Comparison of ENCODE assay signal across 8 mouse cellular contexts in genomic region chr9:21161209-21161909, GRCm38 (mm10). TPM values are rescaled to one million over a fixed set of nuclear protein-coding genes. Genes with fewer than 3 reads are reported as not detected.
DNase-seq lines count a peak whose midpoint lies in the region; ATAC-seq and TF ChIP-seq lines count a peak whose summit lies in the region.

No protein-coding gene starts in this region.

- ATAC-seq in erythroid progenitor cell, adult 5-6 weeks (replicated peaks; ENCODE audit: low FRiP score, poor library complexity, severe bottlenecking) = peak; percentile 94
- ATAC-seq in heart, embryonic 14.5 days (ENCODE audit: insufficient number of reproducible peaks, insufficient read depth, low FRiP score, low read depth) = peak; percentile 65; the same call in 1 of the 2 replicates
- ATAC-seq in liver, embryonic 13.5 days (ENCODE audit: low read depth) = peak; percentile 69
- peak; percentile 49; the same call in 1 of the 2 replicates for ATAC-seq in stomach, embryonic 14.5 days (ENCODE audit: insufficient number of reproducible peaks, insufficient read depth, low FRiP score, low read depth)

- H3K79me2 ChIP-seq in C2C12 (ENCODE audit: control insufficient read depth, insufficient read depth) = peaks cover 4% of the 10 kb centered on the region

- peak; percentile 89 for DNase-seq in kidney, postnatal 14 days
- peak; percentile 80 for DNase-seq in liver, embryonic 13.5 days
- peak; percentile 99 to 100 for DNase-seq in natural killer cell, adult 2 months (ENCODE audit: low spot score in 2 of 2)

- peak overlapping the region; percentile 79 for H3ac ChIP-seq in C2C12 (ENCODE audit: control insufficient read depth, insufficient read length, low read depth)

- peak overlapping the region; percentile 35 for H3K4me3 ChIP-seq in C2C12 (ENCODE audit: insufficient read depth, poor library complexity, severe bottlenecking)
- H3K4me3 ChIP-seq in brown adipose tissue, adult 24 weeks (ENCODE audit: insufficient read depth, low read depth, low read length) = peak overlapping the region; percentile 66
- H3K4me3 ChIP-seq in heart, embryonic 14.5 days (ENCODE audit: control insufficient read depth in 1 of 2, insufficient read depth in 1 of 2, low read depth in 1 of 2, low read length in 2 of 2) = peak overlapping the region; percentile 63 to 74
- H3K4me3 ChIP-seq in liver, embryonic 13.5 days (replicated peaks) = peak overlapping the region; percentile 66
- H3K4me3 ChIP-seq in stomach, embryonic 14.5 days (ENCODE audit: low read depth, low read length) = peak overlapping the region; percentile 43

- H3K9me3 ChIP-seq in heart, embryonic 14.5 days (ENCODE audit: control insufficient read depth, low read length) = no peaks in the 10 kb centered on the region
- no peaks in the 10 kb centered on the region for H3K9me3 ChIP-seq in liver, embryonic 13.5 days (replicated peaks)
- H3K9me3 ChIP-seq in stomach, embryonic 14.5 days (ENCODE audit: control insufficient read depth, low read depth, low read length) = no peaks in the 10 kb centered on the region

- H3K9ac ChIP-seq in heart, embryonic 14.5 days (ENCODE audit: low read length) = peak overlapping the region; percentile 81
- peak overlapping the region; percentile 76 for H3K9ac ChIP-seq in liver, embryonic 13.5 days
- peak overlapping the region; percentile 51 for H3K9ac ChIP-seq in stomach, embryonic 14.5 days (replicated peaks; ENCODE audit: low read depth, low read length)

- H3K27me3 ChIP-seq in C2C12 (ENCODE audit: control insufficient read depth, insufficient read depth, insufficient read length) = no peaks in the 10 kb centered on the region
- H3K27me3 ChIP-seq in heart, embryonic 14.5 days (ENCODE audit: control insufficient read depth, insufficient read depth, low read length) = peaks cover 38% of the 10 kb centered on the region
- peaks cover 57% of the 10 kb centered on the region for H3K27me3 ChIP-seq in liver, embryonic 13.5 days
- H3K27me3 ChIP-seq in stomach, embryonic 14.5 days (ENCODE audit: control insufficient read depth, insufficient read depth, low read length) = peaks cover 23% of the 10 kb centered on the region

- peaks cover under 1% of the 10 kb centered on the region for H3K79me3 ChIP-seq in C2C12 (ENCODE audit: low read depth)

- peak overlapping the region; percentile 90 for H3K4me2 ChIP-seq in heart, embryonic 14.5 days (ENCODE audit: low read length)
- H3K4me2 ChIP-seq in liver, embryonic 13.5 days = peak overlapping the region; percentile 89
- H3K4me2 ChIP-seq in stomach, embryonic 14.5 days (replicated peaks; ENCODE audit: low read depth, low read length) = peak overlapping the region; percentile 67

- no peaks in the 10 kb centered on the region for H3K36me3 ChIP-seq in C2C12 (ENCODE audit: control insufficient read depth, insufficient read depth)
- no peaks in the 10 kb centered on the region for H3K36me3 ChIP-seq in heart, embryonic 14.5 days (ENCODE audit: control insufficient read depth, insufficient read depth, low read length)
- H3K36me3 ChIP-seq in liver, embryonic 13.5 days = no peaks in the 10 kb centered on the region
- H3K36me3 ChIP-seq in stomach, embryonic 14.5 days (ENCODE audit: control insufficient read depth, insufficient read depth, low read length) = no peaks in the 10 kb centered on the region

- peaks cover 6% of the 10 kb centered on the region; the same call in 1 of the 2 replicates for H3K4me1 ChIP-seq in brown adipose tissue, adult 24 weeks (ENCODE audit: control insufficient read depth, insufficient read depth, insufficient read length, low read length)
- H3K4me1 ChIP-seq in heart, embryonic 14.5 days (ENCODE audit: control insufficient read depth in 2 of 2, insufficient read depth in 2 of 2, low read length in 2 of 2) = peaks cover 9 to 23% of the 10 kb centered on the region in 2 experiments; a peak in 3 of 4 replicates
- H3K4me1 ChIP-seq in liver, embryonic 13.5 days (replicated peaks) = peaks cover 47% of the 10 kb centered on the region
- H3K4me1 ChIP-seq in stomach, embryonic 14.5 days (ENCODE audit: control insufficient read depth, insufficient read depth, low read length) = peaks cover 17% of the 10 kb centered on the region

- H3K27ac ChIP-seq in brown adipose tissue, adult 24 weeks (replicated peaks; ENCODE audit: low read depth, low read length) = no peak overlapping the region
- H3K27ac ChIP-seq in heart, embryonic 14.5 days (replicated peaks in 1 of 2; ENCODE audit: control insufficient read depth in 1 of 2, insufficient read depth in 1 of 2, low read depth in 2 of 2, low read length in 2 of 2) = 0 out of 4 replicates have a peak overlapping the region, but pooled peaks of 1 of the 2 experiments have one; percentile 11
- H3K27ac ChIP-seq in liver, embryonic 13.5 days = no peak overlapping the region
- no peak overlapping the region for H3K27ac ChIP-seq in stomach, embryonic 14.5 days (ENCODE audit: low read length)

- under 1% methylated on average over 52 of the region's 52 CpGs for WGBS in heart, embryonic 14.5 days
- WGBS in liver, embryonic 13.5 days (ENCODE audit: insufficient replicate concordance) = under 1% methylated on average over 52 of the region's 52 CpGs
- WGBS in stomach, embryonic 14.5 days = under 1% methylated on average over 52 of the region's 52 CpGs

- peak; percentile 88 for TF ChIP-seq CTCF in C2C12 (IDR thresholded peaks at IDR 0.05; ENCODE audit: control insufficient read depth, insufficient read depth, insufficient read length)

TF ChIP-seq in C2C12, 6 proteins besides CTCF, POLR2A, EP300 and RAD21:
- TF ChIP-seq MYOG (IDR thresholded peaks at IDR 0.05; ENCODE audit: control insufficient read depth, extremely low read depth, insufficient read length) (no peak), MAX (IDR thresholded peaks at IDR 0.05) (no peak), FOSL1 (IDR thresholded peaks at IDR 0.05; ENCODE audit: insufficient read depth, low read length, poor library complexity, severe bottlenecking) (no peak), MYOD1 (IDR thresholded peaks at IDR 0.05; ENCODE audit: control insufficient read depth, insufficient read length, low read depth) (no peak), USF1 (IDR thresholded peaks at IDR 0.05; ENCODE audit: low read depth) (no peak)

RNA-seq across cellular contexts. Expression of gene Pde4a, which starts 4.2 kb away (rescaled TPM):
- 7.4 TPM for polyA plus RNA-seq in C2C12 (2012; fragmentation: generic; extraction: Trizol)
- polyA plus RNA-seq in brown adipose tissue, adult 24 weeks (2012; ENCODE audit: insufficient read depth, insufficient read length, missing spikeins) = 16.2 and 29.4 TPM in 2 replicates
- total RNA-seq in erythroid progenitor cell, adult 5-6 weeks (2015; ENCODE audit: low replicate concordance) = 4.6 TPM in 1 of 2 replicates, not detected in the other
- total RNA-seq in erythroid progenitor cell, adult 5-6 weeks (2017; ENCODE audit: low replicate concordance) = 0.15 and 0.39 TPM in 2 replicates
- polyA plus RNA-seq in heart, embryonic 14.5 days (2014; fragmentation: Nextera tagmentation; extraction: Ambion mirVana) = 11.0 and 11.8 TPM in 2 replicates
- polyA plus RNA-seq in liver, embryonic 13.5 days (2015; fragmentation: Nextera tagmentation; extraction: Ambion mirVana) = 2.0 and 2.1 TPM in 2 replicates
- 5.4 TPM in 2 replicates for polyA plus RNA-seq in stomach, embryonic 14.5 days (2014; fragmentation: Nextera tagmentation; extraction: Ambion mirVana)

RNA-seq across cellular contexts. Expression of gene Cdc37, which starts 11.6 kb away (rescaled TPM):
- polyA plus RNA-seq in C2C12 (2012; fragmentation: generic; extraction: Trizol) = 342 TPM
- 70.4 and 78.0 TPM in 2 replicates for polyA plus RNA-seq in brown adipose tissue, adult 24 weeks (2012; ENCODE audit: insufficient read depth, insufficient read length, missing spikeins)
- total RNA-seq in erythroid progenitor cell, adult 5-6 weeks (2015; ENCODE audit: low replicate concordance) = 28.9 and 42.9 TPM in 2 replicates
- 68.0 and 76.5 TPM in 2 replicates for total RNA-seq in erythroid progenitor cell, adult 5-6 weeks (2017; ENCODE audit: low replicate concordance)
- polyA plus RNA-seq in heart, embryonic 14.5 days (2014; fragmentation: Nextera tagmentation; extraction: Ambion mirVana) = 209 and 212 TPM in 2 replicates
- 170 and 200 TPM in 2 replicates for polyA plus RNA-seq in liver, embryonic 13.5 days (2015; fragmentation: Nextera tagmentation; extraction: Ambion mirVana)
- polyA plus RNA-seq in stomach, embryonic 14.5 days (2014; fragmentation: Nextera tagmentation; extraction: Ambion mirVana) = 283 and 302 TPM in 2 replicates

RNA-seq across cellular contexts. Expression of gene Tyk2, which starts 30.3 kb away (rescaled TPM):
- polyA plus RNA-seq in C2C12 (2012; fragmentation: generic; extraction: Trizol) = 8.7 TPM
- polyA plus RNA-seq in brown adipose tissue, adult 24 weeks (2012; ENCODE audit: insufficient read depth, insufficient read length, missing spikeins) = 3.8 and 4.1 TPM in 2 replicates
- 2.5 and 5.0 TPM in 2 replicates for total RNA-seq in erythroid progenitor cell, adult 5-6 weeks (2015; ENCODE audit: low replicate concordance)
- 4.7 and 5.0 TPM in 2 replicates for total RNA-seq in erythroid progenitor cell, adult 5-6 weeks (2017; ENCODE audit: low replicate concordance)
- 11.2 and 11.9 TPM in 2 replicates for polyA plus RNA-seq in heart, embryonic 14.5 days (2014; fragmentation: Nextera tagmentation; extraction: Ambion mirVana)
- polyA plus RNA-seq in liver, embryonic 13.5 days (2015; fragmentation: Nextera tagmentation; extraction: Ambion mirVana) = 6.2 and 7.2 TPM in 2 replicates
- 10.2 and 10.9 TPM in 2 replicates for polyA plus RNA-seq in stomach, embryonic 14.5 days (2014; fragmentation: Nextera tagmentation; extraction: Ambion mirVana)
